Mouse (Mus musculus) layer of hippocampus, adult 11-12 months (tissue): ENCODE data around the gene Nos1ap.
A peak's percentile ranks its signal among the peaks of the same experiment; 100 is the strongest.

Experiments used
- DNase-seq: peaks from one replicate; pipeline ENCODE4 v3.0.0; 2022; ENCODE audit warnings: low spot score

Nos1ap gene

GRCm38 (mm10) chr1:170545286-170545685 lies 44.4 kb downstream of the Nos1ap start:
- no peak for DNase-seq

- no peak for DNase-seq
These were observed 50.2 kb downstream of the Nos1ap start for GRCm38 (mm10) chr1:170539507-170539906.

- DNase-seq = no peak
These were observed 51.1 kb downstream of the Nos1ap start for GRCm38 (mm10) chr1:170538481-170539061.

GRCm38 (mm10) chr1:170536344-170536743 lies 53.3 kb downstream of the Nos1ap start:
- DNase-seq = no peak

GRCm38 (mm10) chr1:170535221-170535620 lies 54.4 kb downstream of the Nos1ap start:
- DNase-seq = no peak

- DNase-seq = no peak
These were observed 58.4 kb downstream of the Nos1ap start for GRCm38 (mm10) chr1:170531286-170531685.

GRCm38 (mm10) chr1:170530456-170530855 lies 59.2 kb downstream of the Nos1ap start:
- no peak for DNase-seq

- DNase-seq = no peak
These were observed 66.8 kb downstream of the Nos1ap start for GRCm38 (mm10) chr1:170522891-170523290.

- DNase-seq = no peak
These were observed 68.0 kb downstream of the Nos1ap start for GRCm38 (mm10) chr1:170521520-170522205.

- DNase-seq = no peak
These were observed 69.5 kb downstream of the Nos1ap start for GRCm38 (mm10) chr1:170520206-170520605.

- peak; percentile 27 for DNase-seq
These were observed 70.0 kb downstream of the Nos1ap start for GRCm38 (mm10) chr1:170519631-170520030.

- DNase-seq = no peak
These were observed 73.5 kb downstream of the Nos1ap start for GRCm38 (mm10) chr1:170516182-170516581.

GRCm38 (mm10) chr1:170515455-170515854 lies 74.2 kb downstream of the Nos1ap start:
- no peak for DNase-seq

GRCm38 (mm10) chr1:170514226-170514625 lies 75.4 kb downstream of the Nos1ap start:
- no peak for DNase-seq

GRCm38 (mm10) chr1:170512429-170513097 lies 77.1 kb downstream of the Nos1ap start:
- DNase-seq = no peak

- no peak for DNase-seq
These were observed 78.9 kb downstream of the Nos1ap start for GRCm38 (mm10) chr1:170510595-170511240.

- DNase-seq = no peak
These were observed 83.4 kb downstream of the Nos1ap start for GRCm38 (mm10) chr1:170506309-170506708.

- no peak for DNase-seq
These were observed 84.6 kb downstream of the Nos1ap start for GRCm38 (mm10) chr1:170505107-170505506.

GRCm38 (mm10) chr1:170504378-170504777 lies 85.3 kb downstream of the Nos1ap start:
- no peak for DNase-seq

- no peak for DNase-seq
These were observed 86.4 kb downstream of the Nos1ap start for GRCm38 (mm10) chr1:170503277-170503739.

GRCm38 (mm10) chr1:170502491-170503276 lies 87.0 kb downstream of the Nos1ap start:
- DNase-seq = no peak

GRCm38 (mm10) chr1:170501970-170502369 lies 87.7 kb downstream of the Nos1ap start:
- no peak for DNase-seq
